11 mouse cellular contexts compared by ENCODE assay signal in genomic region chr5:142549441-142549840, GRCm38 (mm10). TPM values are rescaled to one million over a fixed set of nuclear protein-coding genes. Genes with fewer than 3 reads are reported as not detected.
A peak's percentile ranks its signal among the peaks of the same experiment; 100 is the strongest.
DNase-seq lines count a peak whose midpoint lies in the region; ATAC-seq and TF ChIP-seq lines count a peak whose summit lies in the region.
"Had no signal": no experiment of that assay in that cellular context is flagged by ENCODE, and none has a peak within 500 bp of the region (broad histone marks: within the 10 kb centered on the region; RNA-seq: fewer than 3 reads in every experiment).

No protein-coding gene starts in this region.

- TF ChIP-seq CTCF in gastrocnemius, adult 2 months (IDR thresholded peaks at IDR 0.05): no peak

- no peaks in the 10 kb centered on the region for H3K36me3 ChIP-seq in hindbrain, embryonic 12.5 days
- H3K36me3 ChIP-seq in midbrain, embryonic 12.5 days: no peaks in the 10 kb centered on the region
- H3K36me3 ChIP-seq: intestine, embryonic 15.5 days had no signal

- WGBS in hindbrain, embryonic 12.5 days: 42% methylated on average over 9 of the region's 9 CpGs
- 28% methylated on average over 9 of the region's 9 CpGs for WGBS in midbrain, embryonic 12.5 days

- DNase-seq in gastrocnemius, adult 2 months: no peak
- DNase-seq in gastrocnemius, postnatal 25 days: no peak
- DNase-seq in NIH3T3 (ENCODE audit: low read depth): peak; percentile 39
- DNase-seq in left cerebral cortex, postnatal 4 days: no peak
- DNase-seq in spleen, postnatal 10 days (ENCODE audit: low spot score in 2 of 2): no peak

- H3K9ac ChIP-seq in hindbrain, embryonic 12.5 days: no peak overlapping the region
- H3K9ac ChIP-seq in midbrain, embryonic 12.5 days (replicated peaks): no peak overlapping the region

- H3K9me3 ChIP-seq in hindbrain, embryonic 12.5 days (replicated peaks): no peaks in the 10 kb centered on the region
- no peaks in the 10 kb centered on the region for H3K9me3 ChIP-seq in midbrain, embryonic 12.5 days
- H3K9me3 ChIP-seq: intestine, embryonic 15.5 days had no signal

- no peak for ATAC-seq in hindbrain, embryonic 12.5 days (ENCODE audit: low FRiP score)
- no peak for ATAC-seq in midbrain, embryonic 12.5 days (ENCODE audit: low FRiP score, low read depth)
- no peak for ATAC-seq in cerebellum, adult (ENCODE audit: insufficient number of reproducible peaks, low FRiP score, low TSS enrichment)

- H3K27ac ChIP-seq in gastrocnemius, adult 2 months: peak overlapping the region; percentile 85
- H3K27ac ChIP-seq in hindbrain, embryonic 12.5 days: no peak overlapping the region
- H3K27ac ChIP-seq in midbrain, embryonic 12.5 days (replicated peaks): peak overlapping the region; percentile 35; the same call in 1 of the 2 replicates

- H3K4me2 ChIP-seq in hindbrain, embryonic 12.5 days (replicated peaks): 0 out of 2 replicates have a peak overlapping the region, but pooled peaks have one; percentile 4
- H3K4me2 ChIP-seq in midbrain, embryonic 12.5 days (replicated peaks): 0 out of 2 replicates have a peak overlapping the region, but pooled peaks have one; percentile 78

- intact Hi-C loops in gastrocnemius, adult 2 months (cut with DNase I): no loop called here
- intact Hi-C loops in left cerebral cortex, postnatal 4 days (cut with DNase I): no loop called here

- H3K4me3 ChIP-seq in gastrocnemius, adult 2 months: peak overlapping the region; percentile 74
- no peak overlapping the region for H3K4me3 ChIP-seq in hindbrain, embryonic 12.5 days
- H3K4me3 ChIP-seq in midbrain, embryonic 12.5 days: no peak overlapping the region

- H3K4me1 ChIP-seq in hindbrain, embryonic 12.5 days: peaks cover 16% of the 10 kb centered on the region
- peaks cover 22% of the 10 kb centered on the region for H3K4me1 ChIP-seq in midbrain, embryonic 12.5 days

- peaks cover 13% of the 10 kb centered on the region for H3K27me3 ChIP-seq in hindbrain, embryonic 12.5 days
- peaks cover 11% of the 10 kb centered on the region; the same call in 1 of the 2 replicates for H3K27me3 ChIP-seq in midbrain, embryonic 12.5 days

RNA-seq across cellular contexts. Expression of gene Radil, which starts 1.5 kb away (rescaled TPM):
- 1 to 10 TPM; 1.5 to 1.8 TPM for total RNA-seq in gastrocnemius, adult 2 months (2021)
- 1 to 10 TPM; 1.9 to 3.4 TPM for total RNA-seq in gastrocnemius, postnatal 25 days (2021)
- polyA plus RNA-seq in hindbrain, embryonic 12.5 days (2016; fragmentation: Nextera tagmentation; extraction: Ambion mirVana): 7.5 and 8.5 TPM in 2 replicates
- 5.2 and 8.3 TPM in 2 replicates for polyA plus RNA-seq in midbrain, embryonic 12.5 days (2016; fragmentation: Nextera tagmentation; extraction: Ambion mirVana)
- 10 to 100 TPM; 24.0 to 27.9 TPM for total RNA-seq in left cerebral cortex, postnatal 4 days (2021)
- total RNA-seq: common myeloid progenitor, adult 5-6 weeks; megakaryocyte, adult 5-6 weeks had no signal

RNA-seq across cellular contexts. Expression of gene Papolb, which starts 19.6 kb away (rescaled TPM):
- total RNA-seq in gastrocnemius, adult 2 months (2021): under 1 TPM; 0.08 to 0.14 TPM
- under 1 TPM; 0.08 to 0.19 TPM for total RNA-seq in gastrocnemius, postnatal 25 days (2021)
- polyA plus RNA-seq in hindbrain, embryonic 12.5 days (2016; fragmentation: Nextera tagmentation; extraction: Ambion mirVana): 0.32 and 0.36 TPM in 2 replicates
- polyA plus RNA-seq in midbrain, embryonic 12.5 days (2016; fragmentation: Nextera tagmentation; extraction: Ambion mirVana): 0.29 TPM in 2 replicates
- total RNA-seq in left cerebral cortex, postnatal 4 days (2021): 1 to 10 TPM; 1.5 to 1.9 TPM
- total RNA-seq: common myeloid progenitor, adult 5-6 weeks; megakaryocyte, adult 5-6 weeks had no signal

RNA-seq across cellular contexts. Expression of gene Mmd2, which starts 59.2 kb away (rescaled TPM):
- total RNA-seq in gastrocnemius, adult 2 months (2021): not detected
- total RNA-seq in gastrocnemius, postnatal 25 days (2021): not detected
- polyA plus RNA-seq in hindbrain, embryonic 12.5 days (2016; fragmentation: Nextera tagmentation; extraction: Ambion mirVana): 12.0 and 12.2 TPM in 2 replicates
- 10.4 and 11.4 TPM in 2 replicates for polyA plus RNA-seq in midbrain, embryonic 12.5 days (2016; fragmentation: Nextera tagmentation; extraction: Ambion mirVana)
- 10 to 100 TPM; 76.5 to 90.3 TPM for total RNA-seq in left cerebral cortex, postnatal 4 days (2021)
- total RNA-seq: common myeloid progenitor, adult 5-6 weeks; megakaryocyte, adult 5-6 weeks had no signal

Comparison
In these comparisons a context has a peak if more than half of its experiments do, and no peak if none do; other contexts are left out.
1. RNA of gene Radil, which starts 1.5 kb away (total RNA-seq): 24.0 to 27.9 TPM in left cerebral cortex, postnatal 4 days; 1.9 to 3.4 TPM in gastrocnemius, postnatal 25 days and 1.5 to 1.8 TPM in gastrocnemius, adult 2 months; every median in the first group is over 4 times any median in the second.
2. RNA of gene Mmd2, which starts 59.2 kb away (total RNA-seq): 76.5 to 90.3 TPM in left cerebral cortex, postnatal 4 days; not detected in gastrocnemius, adult 2 months and not detected in gastrocnemius, postnatal 25 days; every median in the first group is over 10 times any median in the second.